Mouse (Mus musculus): ENCODE results near the gene Atad1.

Atad1 gene

DNA sequence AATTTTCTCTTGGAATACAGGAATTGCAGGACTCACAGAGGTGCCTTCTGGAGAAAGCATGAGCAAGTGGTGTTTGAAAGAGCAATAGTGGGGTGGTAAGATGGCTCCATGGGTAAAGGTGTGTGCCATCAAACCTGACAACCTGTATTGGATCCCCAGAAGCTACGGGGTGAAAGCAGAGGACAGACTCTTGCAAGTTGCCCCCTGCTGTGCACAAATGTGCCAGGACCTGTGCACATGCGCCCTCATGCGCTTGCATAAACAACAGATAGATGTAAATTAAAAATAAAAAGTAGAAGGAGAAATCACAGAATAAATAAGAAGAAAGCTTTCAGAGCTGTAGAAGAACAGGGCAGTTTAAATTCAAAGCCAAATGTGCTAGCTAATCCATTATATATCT lies 13.8 kb upstream of the Atad1 start:
- in situ Hi-C loops (cut with MboI; ENCODE audit: unreplicated experiment in 2 of 2), result loop anchor here in 1 of 2 experiments (10.0 kb wide), 1 partner anchor 351 kb away; no protein-coding TSS in a partner anchor

DNA sequence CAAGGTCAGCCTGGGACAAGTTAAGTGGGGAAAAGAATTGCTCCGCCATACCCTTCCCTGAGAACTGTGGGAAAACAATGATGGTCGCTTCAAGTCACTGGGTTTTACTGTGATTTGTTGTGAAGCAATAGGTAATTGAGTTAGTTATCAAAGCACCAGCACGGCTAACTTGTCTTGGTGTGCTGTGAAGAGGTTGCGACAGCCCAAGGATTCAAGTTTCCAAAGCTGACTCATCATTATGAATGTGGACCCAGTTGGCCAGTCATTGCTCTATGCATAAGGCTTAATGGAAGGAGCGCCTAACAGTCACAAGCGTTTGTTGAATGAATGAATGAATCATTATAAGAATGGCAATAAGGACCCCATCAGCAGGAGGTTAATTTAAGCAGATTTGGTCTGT lies 12.8 kb upstream of the Atad1 start:
- in situ Hi-C loops (cut with MboI; ENCODE audit: unreplicated experiment in 2 of 2), result loop anchor here in 1 of 2 experiments (10.0 kb wide), 1 partner anchor 352 kb away; no protein-coding TSS in a partner anchor

DNA sequence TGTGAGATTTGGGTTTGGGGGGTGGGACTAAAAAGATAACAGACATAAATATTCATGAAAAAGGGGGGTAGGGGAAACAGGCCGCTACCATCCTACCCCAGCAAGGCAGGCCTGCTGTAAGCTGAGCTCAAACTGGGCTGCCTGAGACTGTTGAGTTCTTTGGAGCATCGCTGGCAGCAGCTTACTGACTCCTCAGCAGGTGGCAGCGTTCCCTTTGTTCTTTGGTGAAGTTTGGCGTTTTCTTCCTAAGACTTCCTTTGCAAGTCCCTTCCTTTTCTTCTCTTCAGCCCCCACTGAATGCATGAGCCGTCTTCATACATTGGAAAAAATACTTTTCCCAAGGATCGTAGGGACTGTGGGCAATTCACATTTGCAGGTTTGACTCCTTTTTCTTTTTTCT lies 9.8 kb upstream of the Atad1 start:
- in situ Hi-C loops (cut with MboI; ENCODE audit: unreplicated experiment in 2 of 2), result loop anchor here in 1 of 2 experiments (25.0 kb wide), 1 partner anchor 1763 kb away; no protein-coding TSS in a partner anchor

DNA sequence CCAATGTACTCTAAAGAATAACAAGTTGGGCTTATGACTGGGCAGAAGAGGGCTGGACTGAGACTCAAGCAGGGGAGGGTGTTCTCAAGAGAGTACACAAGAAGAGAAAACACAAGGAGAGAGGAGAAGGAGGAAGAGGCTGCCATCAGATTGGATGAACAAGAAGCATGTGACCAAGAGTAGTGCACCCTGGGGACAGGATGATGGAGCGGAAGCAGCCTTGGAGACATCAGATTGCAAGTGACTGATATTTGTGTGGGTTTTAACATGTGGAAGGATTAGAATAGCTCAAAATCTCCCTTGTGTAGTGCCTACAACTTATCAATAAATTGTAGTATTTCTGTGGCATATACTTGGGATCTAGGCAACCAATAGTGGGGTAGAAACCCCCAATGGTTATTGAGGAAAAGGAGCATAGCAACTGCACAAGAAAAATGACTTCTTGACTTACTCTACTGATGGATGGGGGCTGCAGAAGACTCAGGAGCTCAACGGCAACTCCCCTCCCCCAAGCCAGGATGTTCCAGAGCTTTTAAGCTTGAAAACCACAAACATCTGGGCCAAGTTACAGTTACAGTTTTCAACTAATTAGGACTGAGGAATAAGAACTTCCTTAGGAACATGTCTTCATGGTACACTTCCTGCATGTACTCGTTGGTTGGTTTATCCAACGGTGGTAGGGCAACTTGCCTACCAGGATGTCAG lies 1.2 kb upstream of the Atad1 start:
- in situ Hi-C loops (cut with MboI; ENCODE audit: unreplicated experiment in 2 of 2), result loop anchor here in 1 of 2 experiments (25.0 kb wide), 1 partner anchor 1772 kb away; no protein-coding TSS in a partner anchor

DNA sequence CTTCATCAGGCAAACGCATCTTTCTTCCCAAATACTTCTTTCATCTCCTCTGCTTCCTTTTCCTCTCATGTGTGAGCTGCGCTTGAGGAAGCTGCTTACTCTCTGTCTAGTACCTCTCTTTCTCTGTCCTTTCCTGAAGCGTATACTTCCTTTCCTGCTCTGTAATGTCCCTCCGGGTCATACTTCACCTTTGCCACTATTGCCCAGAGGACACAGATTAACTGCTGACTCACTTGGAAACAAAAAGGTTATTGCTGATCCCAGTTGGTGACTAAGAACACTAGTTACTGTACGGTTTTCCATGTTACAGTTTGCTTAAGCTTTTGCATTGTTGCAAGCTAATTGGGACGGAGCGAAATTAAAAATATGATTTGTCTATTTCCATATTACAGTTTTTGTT lies 1.7 kb downstream of the Atad1 start:
- in situ Hi-C loops (cut with MboI; ENCODE audit: unreplicated experiment in 2 of 2), result loop anchor here in 1 of 2 experiments (25.0 kb wide), 1 partner anchor 1774 kb away; no protein-coding TSS in a partner anchor

DNA sequence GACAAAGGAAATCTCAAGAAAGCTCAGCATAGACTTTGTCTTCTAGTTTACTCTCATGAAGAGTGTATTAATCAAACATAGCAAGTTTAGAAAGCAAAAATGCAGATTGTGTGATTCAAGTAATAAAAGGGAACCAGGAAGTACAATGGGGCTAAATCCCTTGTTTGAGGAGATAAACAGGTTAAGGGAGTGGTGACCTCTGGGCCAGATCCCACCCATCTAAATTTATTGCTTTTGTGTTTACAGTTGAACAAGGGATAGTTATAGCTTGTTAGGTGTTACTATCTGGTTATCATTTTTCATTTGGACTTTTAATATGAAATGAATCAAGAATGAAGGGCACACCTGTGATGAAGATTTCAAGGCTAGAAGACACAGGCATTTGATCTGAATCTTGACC lies 6.7 kb downstream of the Atad1 start:
- in situ Hi-C loops (cut with MboI; ENCODE audit: unreplicated experiment in 2 of 2), result loop anchor here in 1 of 2 experiments (25.0 kb wide), 1 partner anchor 1779 kb away; no protein-coding TSS in a partner anchor

DNA sequence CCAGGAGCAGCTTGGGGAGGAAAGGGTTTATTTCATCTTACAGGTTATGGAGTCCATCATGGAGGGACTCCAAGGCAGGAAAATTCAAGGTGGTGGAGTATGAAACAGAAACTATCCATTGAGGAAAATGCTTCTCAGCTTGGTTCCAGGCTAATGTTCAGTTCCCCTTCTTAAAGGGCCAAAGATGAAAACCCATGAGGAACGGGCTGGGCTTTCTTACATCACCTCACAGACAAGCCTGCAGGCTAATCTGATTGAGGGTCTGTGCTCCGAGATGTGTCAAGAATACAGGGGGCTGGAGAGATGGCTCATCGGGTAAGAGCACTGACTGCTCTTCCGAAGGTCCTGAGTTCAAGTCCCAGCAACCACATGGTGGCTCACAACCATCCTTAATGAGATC lies 9.8 kb downstream of the Atad1 start:
- in situ Hi-C loops (cut with MboI; ENCODE audit: unreplicated experiment in 2 of 2), result loop anchor here in 1 of 2 experiments (25.0 kb wide), 1 partner anchor 1783 kb away; no protein-coding TSS in a partner anchor

DNA sequence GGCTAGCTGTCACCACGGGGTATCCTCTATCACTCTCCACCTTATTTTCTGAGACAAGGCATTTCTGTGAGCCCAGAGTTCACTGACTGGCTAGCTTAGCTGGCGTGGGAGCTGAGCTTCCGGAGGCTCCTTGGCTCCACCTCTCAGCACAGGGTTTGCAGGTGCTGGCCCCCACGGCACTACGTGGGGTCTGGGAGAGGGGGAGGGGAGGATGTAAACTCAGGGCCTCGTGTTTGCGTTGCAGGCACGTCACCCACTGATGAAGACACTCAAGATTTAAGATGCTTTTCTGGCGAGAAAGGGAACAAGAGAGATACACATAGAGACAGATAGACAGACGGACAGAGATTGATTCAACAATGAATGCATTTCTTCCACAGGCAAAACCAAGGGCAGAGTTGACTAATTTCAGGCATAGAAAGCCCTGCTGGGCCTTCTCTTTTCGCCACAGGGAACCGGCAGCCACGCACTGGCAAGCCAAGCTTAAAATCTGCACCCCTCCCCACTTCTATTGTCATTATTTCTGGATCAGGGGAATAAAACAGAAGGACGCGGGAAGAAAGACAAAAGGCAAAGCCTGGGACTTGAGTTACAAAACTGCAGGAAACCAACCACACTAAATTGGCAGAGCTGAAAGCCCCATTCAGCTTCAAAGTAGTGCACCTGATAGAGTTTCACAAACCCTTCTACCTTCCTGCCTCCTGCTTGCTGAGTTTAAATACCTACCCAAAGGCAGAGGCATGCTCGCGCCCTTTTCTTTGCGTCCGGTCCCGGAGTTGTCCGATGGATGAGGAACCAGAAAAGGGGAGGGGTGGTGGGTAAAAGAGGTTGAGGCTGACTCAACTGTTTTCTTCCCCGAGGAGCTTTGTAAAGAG lies 12.9 kb downstream of the Atad1 start:
- in situ Hi-C loops (cut with MboI; ENCODE audit: unreplicated experiment in 2 of 2), result loop anchor here in 1 of 2 experiments (25.0 kb wide), 1 partner anchor 1786 kb away; no protein-coding TSS in a partner anchor

DNA sequence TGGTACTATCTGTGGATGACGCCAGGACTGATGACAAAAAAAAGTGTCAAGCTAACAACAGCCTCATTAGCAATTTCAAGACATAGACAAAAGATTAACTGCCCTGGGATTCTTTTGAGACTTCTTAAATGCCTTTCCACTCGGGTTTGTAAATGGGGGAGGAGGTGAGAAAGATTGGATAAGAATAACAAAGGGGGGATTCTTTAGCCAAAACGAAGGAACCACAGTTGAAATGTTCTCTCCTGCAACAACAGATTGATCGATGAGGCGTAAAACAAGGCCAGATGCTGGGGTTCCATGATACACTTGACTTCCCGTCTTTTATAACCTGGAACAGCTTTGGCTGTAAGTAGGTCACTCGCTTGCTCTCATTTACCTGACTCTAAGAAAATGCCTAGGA lies 15.8 kb downstream of the Atad1 start:
- in situ Hi-C loops (cut with MboI; ENCODE audit: unreplicated experiment in 2 of 2), result loop anchor here (5.0 to 25.0 kb wide), 5 partner anchors 33 to 1788 kb away; partner anchors contain the start of genes Lipk (in 1 of the 2) and Pten (in 1 of the 2)

DNA sequence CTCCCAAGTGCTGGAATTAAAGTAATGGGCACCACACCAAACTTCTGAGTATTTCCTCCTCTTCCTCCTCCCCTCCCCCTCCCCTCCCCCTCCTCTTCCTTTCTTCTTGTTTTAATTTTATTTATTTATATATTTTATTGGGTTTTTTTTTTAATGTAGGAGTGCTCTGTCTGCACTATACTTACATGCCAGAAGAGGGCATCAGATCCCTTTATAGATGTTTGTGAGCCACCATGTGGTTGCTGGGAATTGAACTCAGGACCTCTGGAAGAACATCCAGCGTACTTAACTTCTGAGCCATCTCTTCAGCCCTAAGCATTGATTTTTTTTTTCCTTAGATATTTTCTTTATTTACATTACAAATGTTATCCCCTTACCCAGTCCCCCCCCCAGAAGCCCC lies 19.3 kb downstream of the Atad1 start:
- in situ Hi-C loops (cut with MboI; ENCODE audit: unreplicated experiment in 2 of 2), result loop anchor here (5.0 to 25.0 kb wide), 5 partner anchors 37 to 1792 kb away; partner anchors contain the start of genes Lipk (in 1 of the 2) and Pten (in 1 of the 2)

DNA sequence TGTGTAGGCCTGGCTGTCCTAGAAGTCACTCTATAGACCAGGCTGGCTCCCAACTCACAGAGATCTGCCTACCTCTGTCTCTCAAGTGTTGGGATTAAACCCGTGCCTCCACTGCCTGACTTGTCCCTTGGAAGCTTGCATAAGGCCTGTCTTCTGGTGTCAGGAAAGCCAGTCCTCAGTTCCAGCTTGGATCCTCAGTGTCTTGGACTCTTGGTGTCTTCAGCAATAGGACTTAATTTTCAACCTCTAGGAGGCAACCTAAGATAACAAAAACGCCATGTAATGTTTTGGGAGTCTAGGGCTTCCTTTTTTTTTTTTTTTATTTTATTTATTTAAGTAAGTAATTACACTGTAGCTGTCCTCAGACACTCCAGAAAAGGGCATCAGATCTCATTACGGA lies 22.0 kb downstream of the Atad1 start:
- in situ Hi-C loops (cut with MboI; ENCODE audit: unreplicated experiment in 2 of 2), result loop anchor here (5.0 to 25.0 kb wide), 7 partner anchors 40 to 1795 kb away; partner anchors contain the start of genes Lipk (in 1 of the 2) and Pten (in 1 of the 2)

DNA sequence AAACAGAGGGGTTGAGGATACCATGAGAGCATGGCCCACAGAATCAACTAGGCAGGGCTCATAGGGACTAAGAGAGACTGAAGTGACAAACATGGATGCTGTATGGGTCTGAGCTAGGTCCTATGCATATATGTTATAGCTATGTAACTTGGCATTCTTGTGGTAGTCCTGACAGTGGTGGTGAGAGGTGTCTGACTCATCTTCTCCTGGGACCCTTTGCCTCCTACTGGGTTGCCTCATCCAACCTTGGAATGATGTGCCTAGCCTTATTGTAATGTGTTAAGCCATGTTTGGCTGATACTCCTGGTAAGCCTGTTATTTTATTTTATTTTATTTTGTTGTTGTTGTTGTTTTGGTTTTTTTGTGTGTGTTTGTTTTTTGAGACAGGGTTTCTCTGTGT lies 23.9 kb downstream of the Atad1 start:
- in situ Hi-C loops (cut with MboI; ENCODE audit: unreplicated experiment in 2 of 2), result loop anchor here (5.0 to 25.0 kb wide), 7 partner anchors 42 to 1797 kb away; partner anchors contain the start of genes Lipk (in 1 of the 2) and Pten (in 1 of the 2)

DNA sequence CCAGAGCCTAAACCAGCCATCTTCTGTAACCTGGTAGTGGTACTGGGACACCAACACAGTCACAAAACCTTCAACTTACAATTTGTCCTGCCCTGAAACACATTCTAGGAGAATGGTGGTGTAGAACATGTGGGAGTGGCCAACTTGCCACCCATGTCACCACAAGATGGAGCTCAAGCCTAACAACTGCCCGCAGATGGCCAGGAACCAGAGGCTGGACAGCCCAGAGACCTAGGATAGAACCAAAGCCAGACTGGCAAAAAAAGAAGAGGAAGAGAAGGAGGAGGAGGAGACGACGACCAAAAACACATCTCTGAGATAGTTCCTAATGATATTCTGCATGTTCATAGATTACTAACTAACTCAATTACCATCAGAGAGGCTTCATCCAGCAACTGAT lies 24.4 kb downstream of the Atad1 start:
- in situ Hi-C loops (cut with MboI; ENCODE audit: unreplicated experiment in 2 of 2), result loop anchor here (5.0 to 25.0 kb wide), 7 partner anchors 42 to 1797 kb away; partner anchors contain the start of genes Lipk (in 1 of the 2) and Pten (in 1 of the 2)

DNA sequence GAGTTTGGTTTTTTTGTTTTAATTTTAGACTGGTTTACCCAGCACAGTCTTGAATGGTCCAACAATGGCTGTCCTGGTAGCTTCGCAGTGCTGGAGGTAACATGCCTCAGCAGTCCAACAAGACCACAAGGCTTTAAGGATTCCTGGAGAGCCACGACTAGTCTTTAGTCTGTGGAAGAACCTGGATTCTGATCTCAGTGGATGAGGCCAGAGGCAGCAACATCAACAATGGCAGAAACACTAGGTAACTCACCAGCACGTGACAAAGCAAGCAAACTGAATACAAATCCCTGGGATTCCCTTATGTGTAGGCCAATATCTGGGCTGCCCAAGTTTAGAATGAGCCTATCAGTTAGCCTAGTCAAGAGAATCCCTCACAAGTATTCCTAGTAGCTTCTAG lies 26.1 kb downstream of the Atad1 start:
- in situ Hi-C loops (cut with MboI; ENCODE audit: unreplicated experiment in 2 of 2), result loop anchor here (10.0 to 25.0 kb wide), 4 partner anchors 1299 to 1799 kb away; partner anchors contain the start of gene Lipk (in 1 of the 2)

DNA sequence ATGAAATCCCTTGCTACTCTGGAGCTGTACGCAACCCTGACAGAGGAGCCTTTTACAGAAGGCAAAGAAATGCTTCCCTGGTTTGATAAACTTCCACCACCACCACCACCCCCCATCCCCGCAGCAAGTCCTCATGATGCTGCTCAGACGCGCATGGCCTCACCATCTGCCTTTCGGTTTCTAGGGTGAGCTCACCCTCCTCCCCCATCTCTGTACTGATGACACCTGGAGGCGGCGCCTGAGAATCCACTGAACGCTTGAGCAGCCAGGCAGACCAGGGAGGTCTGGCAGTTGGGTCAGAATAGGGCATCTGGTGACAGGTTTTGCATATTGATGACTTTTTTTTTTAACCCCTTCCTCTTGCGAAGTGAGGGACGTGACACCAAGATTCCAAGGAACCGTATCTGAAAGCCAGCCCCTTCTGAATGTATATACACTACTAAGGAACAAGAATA lies 27.0 kb downstream of the Atad1 start:
- in situ Hi-C loops (cut with MboI; ENCODE audit: unreplicated experiment in 2 of 2), result loop anchor here (10.0 to 25.0 kb wide), 4 partner anchors 1300 to 1800 kb away; partner anchors contain the start of gene Lipk (in 1 of the 2)

DNA sequence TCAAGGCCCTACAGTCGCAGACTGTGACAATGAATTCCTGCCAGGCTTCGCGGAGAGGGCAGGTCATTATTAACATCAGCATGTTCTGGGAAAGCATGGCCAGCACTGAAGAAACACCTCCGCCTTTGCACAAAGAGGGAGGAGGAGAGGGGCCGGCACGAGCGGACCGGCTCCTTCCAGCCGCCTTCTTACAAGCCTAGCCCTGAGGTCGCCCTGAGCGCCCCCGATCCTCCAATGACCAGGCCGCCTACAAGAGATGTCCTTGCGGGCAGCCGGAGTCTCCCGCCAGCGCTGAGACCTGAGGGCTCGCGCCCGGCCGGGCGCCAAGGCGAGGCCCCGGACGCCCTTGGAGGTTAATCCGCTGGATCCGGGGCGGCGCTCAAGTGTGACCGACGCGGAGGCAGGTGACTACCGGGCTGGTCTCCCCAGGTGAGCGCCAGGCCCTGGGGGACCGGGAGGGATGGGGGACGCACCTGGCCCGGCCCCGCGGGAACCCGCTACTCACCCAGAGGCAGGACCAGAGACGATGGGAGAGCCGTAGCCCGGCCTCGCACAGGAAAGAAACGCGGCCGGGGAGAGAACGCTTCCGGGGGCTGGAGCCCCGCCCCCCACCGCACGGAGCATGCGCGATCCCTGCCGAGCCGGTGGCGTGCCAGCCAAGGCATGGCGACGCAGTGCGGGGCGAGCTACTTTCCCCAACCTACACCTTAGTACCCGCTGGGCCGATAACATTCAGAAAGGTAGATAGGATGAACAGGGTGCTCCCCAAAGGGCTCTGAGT lies 27.6 kb downstream of the Atad1 start:
- in situ Hi-C loops (cut with MboI; ENCODE audit: unreplicated experiment in 2 of 2), result loop anchor here (10.0 to 25.0 kb wide), 4 partner anchors 1300 to 1800 kb away; partner anchors contain the start of gene Lipk (in 1 of the 2)

DNA sequence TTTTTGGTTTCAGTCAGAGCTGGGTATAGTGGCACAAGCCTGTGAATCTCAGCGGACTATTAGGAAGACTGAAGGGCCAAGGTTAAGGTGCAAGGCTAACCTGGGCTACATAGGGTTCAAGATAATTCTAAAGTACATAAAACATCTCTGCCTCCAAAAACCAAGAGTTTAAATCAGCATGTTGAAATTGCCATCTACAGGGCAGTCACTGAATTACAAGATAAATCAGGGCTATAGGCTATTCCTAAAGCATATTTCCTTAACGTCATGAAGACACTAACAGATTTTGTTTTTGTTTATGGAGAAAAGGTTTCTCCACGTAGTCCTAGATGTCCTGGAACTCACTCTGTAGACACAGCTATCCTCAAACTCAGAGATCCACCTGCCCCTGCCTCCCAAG lies 29.3 kb downstream of the Atad1 start:
- in situ Hi-C loops (cut with MboI; ENCODE audit: unreplicated experiment in 2 of 2), result loop anchor here (10.0 to 25.0 kb wide), 4 partner anchors 1302 to 1802 kb away; partner anchors contain the start of gene Lipk (in 1 of the 2)

DNA sequence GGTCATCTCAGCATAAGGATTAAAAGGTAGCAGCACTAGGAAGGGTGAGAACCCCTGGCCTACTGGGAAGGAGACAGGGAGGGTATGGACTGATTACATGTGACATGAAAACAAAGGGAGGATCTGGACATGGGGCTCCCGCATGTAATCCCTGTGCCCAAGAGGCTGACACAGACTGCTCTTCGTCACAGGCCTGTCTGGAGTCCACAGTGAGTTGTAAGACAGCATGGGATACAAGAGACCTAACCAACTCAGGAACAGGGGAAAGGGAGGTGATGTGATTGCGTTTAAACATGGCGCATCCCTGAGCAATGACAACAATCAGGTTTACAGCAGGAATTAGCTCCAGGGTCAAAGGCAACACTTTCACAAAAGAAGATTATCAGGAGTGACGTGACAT lies 30.6 kb downstream of the Atad1 start:
- in situ Hi-C loops (cut with MboI; ENCODE audit: unreplicated experiment in 2 of 2), result loop anchor here (25.0 kb wide), 3 partner anchors 1303 to 1803 kb away; partner anchors contain the start of gene Lipk (in 1 of the 2)

DNA sequence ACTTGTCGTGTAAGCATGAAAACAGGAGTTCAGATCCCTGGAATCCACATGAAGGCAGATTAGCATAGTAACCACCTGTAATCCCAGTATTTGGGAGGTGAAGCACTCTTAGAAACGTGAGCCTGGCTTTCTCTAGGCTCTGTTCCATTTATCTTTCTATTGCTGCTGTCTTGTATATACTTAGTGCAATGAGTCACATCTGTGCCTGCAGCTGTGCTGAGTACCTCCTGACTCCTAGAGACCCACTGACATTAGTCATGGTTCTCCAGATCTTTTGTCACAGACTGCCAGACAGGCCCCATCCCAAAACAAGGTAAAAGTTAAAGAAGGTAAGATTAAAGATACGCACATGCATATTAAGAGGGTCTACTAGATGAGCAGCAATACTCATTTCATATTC lies 37.4 kb downstream of the Atad1 start:
- in situ Hi-C loops (cut with MboI; ENCODE audit: unreplicated experiment in 2 of 2), result loop anchor here (25.0 kb wide), 3 partner anchors 1310 to 1810 kb away; partner anchors contain the start of gene Lipk (in 1 of the 2)
